Mouse (Mus musculus) embryonic stem cell, embryonic (primary cell): ENCODE measurements at regions not wholly inside any gene's neighbourhood (a gene's known extent, or its start where the extent isn't known, plus 50 kb on each side); places are given as distances from the start of the nearest gene placed in this dataset.

ENCODE experiments used
- CTCF ChIA-PET, 4 experiments: fragments of 300-600 bp in 2 of 4; fragments of 350-600 bp in 2 of 4; sonication (Branson Sonifier 250); formaldehyde crosslinking; loops; one replicate each; lab custom pipeline; 2022; ENCODE audit warnings: inconsistent platforms in 2 of 4; lab: Charles Lee
- POLR2A ChIA-PET, 4 experiments: fragments of 300-600 bp in 2 of 4; fragments of 350-600 bp in 2 of 4; sonication (Branson Sonifier 250); formaldehyde crosslinking; loops; one replicate each; lab custom pipeline; 2022; ENCODE audit warnings: antibody characterized with exemption in 4 of 4, inconsistent platforms in 1 of 4; lab: Charles Lee

DNA sequence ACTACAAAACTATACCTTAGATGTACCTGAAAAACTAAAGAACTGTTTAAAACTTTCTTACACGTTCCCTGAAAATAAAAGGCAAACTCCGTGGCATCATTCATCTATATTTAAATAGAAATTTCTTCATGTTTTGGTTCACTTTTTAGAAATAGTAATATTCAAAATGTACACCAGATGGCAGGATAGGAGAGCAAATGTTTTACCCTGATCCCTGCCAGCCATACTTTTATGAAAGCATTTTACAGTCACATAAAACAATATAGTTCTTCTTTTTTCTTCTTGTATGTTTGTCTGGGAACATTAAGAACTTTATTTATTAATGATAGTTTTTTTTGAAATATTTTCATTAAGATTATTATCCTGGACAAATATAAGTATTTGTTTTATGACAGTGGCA, 68.5 kb downstream of the 4921530L21Rik start:
- ChIA-PET POLR2A (no interaction called here), CTCF (no interaction called here)

DNA sequence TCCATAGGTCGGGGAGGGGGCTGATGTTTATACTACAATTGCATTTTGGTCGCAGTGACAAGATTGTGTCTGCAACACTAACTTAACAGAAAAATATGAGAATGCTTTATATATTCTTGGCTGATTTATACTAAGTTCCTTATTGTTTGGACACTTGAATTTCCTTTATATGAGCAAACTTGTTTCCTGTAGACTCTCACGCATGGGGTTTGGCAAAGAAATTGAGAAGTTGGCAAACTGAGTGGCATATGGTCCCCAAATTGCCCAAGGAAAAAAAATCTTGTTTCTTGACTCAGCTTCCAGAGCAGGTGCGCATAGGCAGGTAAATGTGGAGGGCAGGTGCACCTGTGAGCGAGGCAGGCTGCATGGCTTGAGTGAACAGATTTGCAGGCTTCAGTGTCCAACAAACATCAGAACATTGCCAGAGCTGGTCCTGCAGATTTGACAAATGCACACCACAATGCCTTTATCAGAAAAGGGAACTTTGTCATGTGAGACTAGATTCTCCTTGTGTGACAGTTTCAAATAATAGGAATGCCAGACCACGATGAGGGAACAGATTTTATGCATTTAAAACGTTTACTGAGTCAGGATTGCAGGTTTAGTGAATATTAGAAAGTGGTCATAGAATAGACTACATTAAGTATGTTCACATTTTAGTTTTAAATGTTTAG, 75.1 kb downstream of the 4921530L21Rik start:
- ChIA-PET POLR2A (no interaction called here), CTCF (no interaction called here)

- ChIA-PET POLR2A (no interaction called here), CTCF (no interaction called here)
Measured at GRCm38 (mm10) chr14:95984021-95984420, 103.0 kb downstream of the 4921530L21Rik start.

GRCm38 (mm10) chr14:95998356-95998755, 117.3 kb downstream of the 4921530L21Rik start:
- ChIA-PET CTCF (no interaction called here), POLR2A (no interaction called here)

- CTCF ChIA-PET: no interaction called here
Measured at GRCm38 (mm10) chr14:96021646-96022045, 140.6 kb downstream of the 4921530L21Rik start.

More at GRCm38 (mm10) chr14:96021646-96022045, 140.6 kb downstream of the 4921530L21Rik start:
- POLR2A ChIA-PET: interaction anchor here in 1 of 4 experiments (0.6 kb wide), 1 partner anchor 156 kb away, joined by 3 read pairs; no protein-coding TSS in a partner anchor
